Mouse (Mus musculus) limb, embryonic 15.5 days (tissue): ENCODE measurements around the gene A26c2. TPM values are rescaled to one million over a fixed set of nuclear protein-coding genes. Genes with fewer than 3 reads are reported as not detected.

Experiments
- ATAC-seq: fragments of 200-750 bp; cut with Nextera tagmentation; 2 replicates; pipeline ENCODE4 v1.8.0; 2017; ENCODE audit warnings: low read depth, moderate TSS enrichment; ENCODE audit not compliant: insufficient number of reproducible peaks, low FRiP score, low TSS enrichment
- H3K27ac ChIP-seq: fragments of 300-500 bp; sonication (generic); 2 replicates; pipeline ENCODE4 v1.5.1; 2015; ENCODE audit warnings: moderate library complexity, mild to moderate bottlenecking, inconsistent platforms
- H3K27me3 ChIP-seq: fragments of 300-500 bp; sonication (generic); 2 replicates; pipeline ENCODE4 v1.6.1; 2015; ENCODE audit warnings: inconsistent platforms
- H3K36me3 ChIP-seq: fragments of 300-500 bp; sonication (generic); 2 replicates; pipeline ENCODE4 v1.6.1; 2015; ENCODE audit warnings: inconsistent platforms
- H3K4me1 ChIP-seq: fragments of 300-500 bp; sonication (generic); 2 replicates; pipeline ENCODE4 v1.6.1; 2015; ENCODE audit warnings: inconsistent platforms
- H3K4me2 ChIP-seq: fragments of 300-500 bp; sonication (generic); 2 replicates; pipeline ENCODE4 v1.6.1; 2015; ENCODE audit warnings: mild to moderate bottlenecking, inconsistent platforms
- H3K4me3 ChIP-seq: fragments of 300-500 bp; sonication (generic); 2 replicates; pipeline ENCODE4 v1.5.1; 2015; ENCODE audit warnings: mild to moderate bottlenecking, inconsistent platforms
- H3K9ac ChIP-seq: fragments of 300-500 bp; sonication (generic); 2 replicates; pipeline ENCODE4 v1.6.1; 2015; ENCODE audit warnings: inconsistent platforms
- H3K9me3 ChIP-seq: fragments of 300-500 bp; sonication (generic); 2 replicates; pipeline ENCODE4 v1.6.1; 2016; ENCODE audit warnings: inconsistent platforms
- WGBS: fragments of 180-500 bp; shearing (Covaris S2); methylation state at CpG from one replicate; pipeline ENCODE4 v1.1.7; 2015; 5-methylcytosine and 5-hydroxymethylcytosine counted together
- polyA plus RNA-seq: library from polyadenylated mRNA; unstranded; fragments of >200 nt; fragmentation: Nextera tagmentation; extraction: Ambion mirVana; gene quantifications from 2 replicates; pipeline ENCODE4 v1.2.1, GENCODE M21; 2015

The A26c2 gene
- polyA plus RNA-seq: not detected in 2 replicates

DNA sequence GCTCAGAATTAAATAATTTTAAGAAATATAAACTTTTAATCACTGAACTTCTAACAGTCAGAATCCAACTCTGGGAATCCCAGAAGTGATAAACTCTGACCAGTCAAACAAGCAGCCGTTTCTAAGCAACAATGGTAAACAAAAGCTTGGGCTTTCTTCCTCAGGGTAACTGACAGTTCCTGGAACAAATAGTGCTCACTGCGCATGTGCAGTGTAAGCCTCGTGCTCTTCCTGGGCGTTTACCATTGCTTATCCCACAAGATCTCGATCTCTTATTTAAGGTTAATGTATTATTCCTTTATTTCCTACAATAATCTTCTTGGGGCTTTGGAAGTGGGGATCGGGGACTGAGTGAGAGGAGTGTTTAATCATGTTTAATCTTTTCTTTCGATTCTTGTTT, at the start of gene A26c2:
Gene A26c2 (minus strand): TSS at position 101 of the 400 bp plus-strand sequence.
- H3K4me1 ChIP-seq: no peaks in the 10 kb centered on the region
- H3K4me2 ChIP-seq: no peak within 1 kb of the TSS
- 80% methylated on average over 7 of the region's 7 CpGs for WGBS
- no peaks in the 10 kb centered on the region for H3K36me3 ChIP-seq
- H3K27ac ChIP-seq: no peak within 1 kb of the TSS
- no peak within 1 kb of the TSS for H3K4me3 ChIP-seq
- ATAC-seq: no peak
- no peaks in the 10 kb centered on the region for H3K9me3 ChIP-seq
- H3K27me3 ChIP-seq: no peaks in the 10 kb centered on the region
- H3K9ac ChIP-seq: no peak within 1 kb of the TSS

- no peaks in the 10 kb centered on the region for H3K9me3 ChIP-seq
- no peak overlapping the region for H3K9ac ChIP-seq
- H3K27ac ChIP-seq: no peak overlapping the region
- no peak for ATAC-seq
- no peak overlapping the region for H3K4me3 ChIP-seq
- H3K36me3 ChIP-seq: no peaks in the 10 kb centered on the region
- no peaks in the 10 kb centered on the region for H3K27me3 ChIP-seq
- H3K4me2 ChIP-seq: no peak overlapping the region
- H3K4me1 ChIP-seq: no peaks in the 10 kb centered on the region
Measured at GRCm38 (mm10) chr7:62851471-62851870, 28.0 kb upstream of the A26c2 start.
